Mouse (Mus musculus) forebrain, embryonic 12.5 days (tissue): Measurements from ENCODE around the gene Trpm4. TPM values are rescaled to one million over a fixed set of nuclear protein-coding genes. Genes with fewer than 3 reads are reported as not detected.

ENCODE experiments used
- ATAC-seq: fragments of 200-750 bp; cut with Nextera tagmentation; 2 replicates; pipeline ENCODE4 v1.8.0; 2017; ENCODE audit warnings: moderate TSS enrichment; ENCODE audit not compliant: low FRiP score
- H3K27ac ChIP-seq: fragments of 300-500 bp; sonication (generic); 2 replicates; pipeline ENCODE4 v1.5.1; 2016; ENCODE audit warnings: mild to moderate bottlenecking
- H3K27me3 ChIP-seq: fragments of 300-500 bp; sonication (generic); 2 replicates; pipeline ENCODE4 v1.6.1; 2016; ENCODE audit warnings: mild to moderate bottlenecking
- H3K36me3 ChIP-seq: fragments of 300-500 bp; sonication (generic); replicated peaks from 2 replicates; pipeline ENCODE4 v1.6.1; 2016; ENCODE audit warnings: mild to moderate bottlenecking
- H3K4me1 ChIP-seq: fragments of 300-500 bp; sonication (generic); 2 replicates; pipeline ENCODE4 v1.6.1; 2016
- H3K4me2 ChIP-seq: fragments of 300-500 bp; sonication (generic); 2 replicates; pipeline ENCODE4 v1.6.1; 2016; ENCODE audit warnings: mild to moderate bottlenecking, moderate library complexity
- H3K4me3 ChIP-seq: fragments of 300-500 bp; sonication (generic); replicated peaks from 2 replicates; pipeline ENCODE4 v1.5.1; 2016; ENCODE audit warnings: mild to moderate bottlenecking
- H3K9ac ChIP-seq: fragments of 300-500 bp; sonication (generic); 2 replicates; pipeline ENCODE4 v1.6.1; 2016; ENCODE audit warnings: mild to moderate bottlenecking
- H3K9me3 ChIP-seq: fragments of 300-500 bp; sonication (generic); 2 replicates; pipeline ENCODE4 v1.6.1; 2016
- WGBS: fragments of 180-500 bp; shearing (Covaris S2); methylation state at CpG from one replicate; pipeline ENCODE4 v1.1.7; 2016; 5-methylcytosine and 5-hydroxymethylcytosine counted together
- polyA plus RNA-seq: library from polyadenylated mRNA; unstranded; fragments of >200 nt; fragmentation: Nextera tagmentation; extraction: Ambion mirVana; gene quantifications from 2 replicates; pipeline ENCODE4 v1.2.1, GENCODE M21; 2016

The Trpm4 gene
- polyA plus RNA-seq, 1 experiment from 2014 or later, result 6.6 TPM

GRCm38 (mm10) chr7:45304869-45305268 lies 28.7 kb downstream of the Trpm4 start:
- H3K9me3 ChIP-seq, result no peaks in the 10 kb centered on the region
- no peak overlapping the region for H3K27ac ChIP-seq
- peak overlapping the region; percentile 26 for H3K4me3 ChIP-seq
- peaks cover 24% of the 10 kb centered on the region for H3K27me3 ChIP-seq
- H3K4me2 ChIP-seq, result peak overlapping the region; percentile 53
- no peaks in the 10 kb centered on the region for H3K36me3 ChIP-seq
- peaks cover 24% of the 10 kb centered on the region for H3K4me1 ChIP-seq
- 11% methylated on average over 11 of the region's 13 CpGs for WGBS
- ATAC-seq, result no peak
- H3K9ac ChIP-seq, result peak overlapping the region; percentile 38

GRCm38 (mm10) chr7:45302626-45303025 lies 31.0 kb downstream of the Trpm4 start:
- H3K27ac ChIP-seq, result no peak overlapping the region
- H3K4me3 ChIP-seq, result no peak overlapping the region
- ATAC-seq, result no peak
- H3K9ac ChIP-seq, result no peak overlapping the region
- H3K4me1 ChIP-seq, result peaks cover 14% of the 10 kb centered on the region
- H3K9me3 ChIP-seq, result no peaks in the 10 kb centered on the region
- H3K27me3 ChIP-seq, result peaks cover 24% of the 10 kb centered on the region
- no peaks in the 10 kb centered on the region for H3K36me3 ChIP-seq
- no peak overlapping the region for H3K4me2 ChIP-seq
- 78% methylated on average over 8 of the region's 8 CpGs for WGBS

- no peaks in the 10 kb centered on the region for H3K36me3 ChIP-seq
- H3K9ac ChIP-seq, result no peak overlapping the region
- WGBS, result 15% methylated on average over 6 of the region's 6 CpGs
- H3K9me3 ChIP-seq, result no peaks in the 10 kb centered on the region
- peaks cover 12% of the 10 kb centered on the region for H3K4me1 ChIP-seq
- no peak overlapping the region for H3K27ac ChIP-seq
- no peak overlapping the region for H3K4me2 ChIP-seq
- peaks cover 25% of the 10 kb centered on the region for H3K27me3 ChIP-seq
- no peak overlapping the region for H3K4me3 ChIP-seq
- 0 out of 2 replicates have a peak, but pooled peaks have one; percentile 30 for ATAC-seq
Observed at GRCm38 (mm10) chr7:45300270-45300669, 33.3 kb downstream of the Trpm4 start.

GRCm38 (mm10) chr7:45299752-45300151 lies 33.8 kb downstream of the Trpm4 start:
- peaks cover 24% of the 10 kb centered on the region for H3K27me3 ChIP-seq
- H3K4me2 ChIP-seq, result no peak overlapping the region
- H3K9me3 ChIP-seq, result no peaks in the 10 kb centered on the region
- H3K27ac ChIP-seq, result no peak overlapping the region
- H3K4me1 ChIP-seq, result peaks cover 7% of the 10 kb centered on the region
- no peak overlapping the region for H3K4me3 ChIP-seq
- peak; percentile 83 for ATAC-seq
- no peak overlapping the region for H3K9ac ChIP-seq
- no peaks in the 10 kb centered on the region for H3K36me3 ChIP-seq
- WGBS, result 16% methylated on average over 5 of the region's 5 CpGs

GRCm38 (mm10) chr7:45297563-45297962 lies 36.0 kb downstream of the Trpm4 start:
- Histone ChIP-seq H3K36me3 (no peaks in the 10 kb centered on the region), H3K4me1 (0 out of 2 replicates have a peak, but pooled peaks cover under 1% of the 10 kb centered on the region), H3K4me3 (no peak overlapping the region), H3K9ac (no peak overlapping the region), H3K4me2 (no peak overlapping the region), H3K27me3 (peaks cover 20% of the 10 kb centered on the region), H3K27ac (no peak overlapping the region), H3K9me3 (no peaks in the 10 kb centered on the region)
- no peak for ATAC-seq
- WGBS, result 64% methylated on average over 3 of the region's 3 CpGs

GRCm38 (mm10) chr7:45296626-45297025 lies 37.0 kb downstream of the Trpm4 start:
- 79% methylated on average over 1 of the region's 1 CpGs for WGBS
- H3K9ac ChIP-seq, result no peak overlapping the region

GRCm38 (mm10) chr7:45286486-45286885 lies 47.1 kb downstream of the Trpm4 start:
- no peak overlapping the region for H3K9ac ChIP-seq
- H3K4me1 ChIP-seq, result no peaks in the 10 kb centered on the region
- no peaks in the 10 kb centered on the region for H3K36me3 ChIP-seq
- no peak overlapping the region for H3K4me3 ChIP-seq
- H3K4me2 ChIP-seq, result no peak overlapping the region
- no peak for ATAC-seq
- 89% methylated on average over 13 of the region's 13 CpGs for WGBS
- peaks cover 6% of the 10 kb centered on the region; the same call in 1 of the 2 replicates for H3K27me3 ChIP-seq
- no peak overlapping the region for H3K27ac ChIP-seq
- no peaks in the 10 kb centered on the region for H3K9me3 ChIP-seq

More at GRCm38 (mm10) chr7:45296626-45297025, 37.0 kb downstream of the Trpm4 start:
- no peak for ATAC-seq
- peaks cover 19% of the 10 kb centered on the region; the same call in 1 of the 2 replicates for H3K27me3 ChIP-seq
- H3K4me2 ChIP-seq, result no peak overlapping the region
- no peak overlapping the region for H3K4me3 ChIP-seq
- H3K4me1 ChIP-seq, result no peaks in the 10 kb centered on the region
- H3K9me3 ChIP-seq, result no peaks in the 10 kb centered on the region
- H3K36me3 ChIP-seq, result no peaks in the 10 kb centered on the region
- no peak overlapping the region for H3K27ac ChIP-seq

GRCm38 (mm10) chr7:45277136-45277760 lies 56.3 kb downstream of the Trpm4 start, which contains the start of gene Slc6a21:
TSS of gene Slc6a21 (plus strand) at chr7:45277513.
- H3K9ac ChIP-seq, result peak within 1 kb of the TSS; percentile 17; the same call in 1 of the 2 replicates
- H3K4me2 ChIP-seq, result peak within 1 kb of the TSS; percentile 54
- no peaks in the 10 kb centered on the region for H3K36me3 ChIP-seq
- H3K27me3 ChIP-seq, result peaks cover 14% of the 10 kb centered on the region
- 6% methylated on average over 44 of the region's 44 CpGs for WGBS
- peaks cover 11% of the 10 kb centered on the region for H3K4me1 ChIP-seq
- H3K4me3 ChIP-seq, result peak within 1 kb of the TSS; percentile 33
- H3K9me3 ChIP-seq, result no peaks in the 10 kb centered on the region
- no peak for ATAC-seq
- H3K27ac ChIP-seq, result no peak within 1 kb of the TSS

GRCm38 (mm10) chr7:45273672-45274071 lies 59.9 kb downstream of the Trpm4 start:
- no peak for ATAC-seq
- Histone ChIP-seq H3K4me3 (no peak overlapping the region), H3K27ac (peak overlapping the region; percentile 16; the same call in 1 of the 2 replicates), H3K27me3 (peaks cover 6% of the 10 kb centered on the region; the same call in 1 of the 2 replicates), H3K9ac (no peak overlapping the region), H3K4me2 (no peak overlapping the region), H3K4me1 (peaks cover 11% of the 10 kb centered on the region), H3K9me3 (0 out of 2 replicates have a peak, but pooled peaks cover 3% of the 10 kb centered on the region), H3K36me3 (no peaks in the 10 kb centered on the region)
- WGBS, result 89% methylated on average over 8 of the region's 8 CpGs

- Histone ChIP-seq H3K4me3 (no peak overlapping the region), H3K4me1 (peaks cover 11% of the 10 kb centered on the region), H3K27me3 (peaks cover 6% of the 10 kb centered on the region; the same call in 1 of the 2 replicates), H3K36me3 (no peaks in the 10 kb centered on the region), H3K9me3 (0 out of 2 replicates have a peak, but pooled peaks cover 3% of the 10 kb centered on the region), H3K27ac (peak overlapping the region; percentile 16), H3K9ac (no peak overlapping the region), H3K4me2 (no peak overlapping the region)
- 41% methylated on average over 10 of the region's 10 CpGs for WGBS
- ATAC-seq, result peak; percentile 23; the same call in 1 of the 2 replicates
Observed at GRCm38 (mm10) chr7:45272786-45273412, 60.7 kb downstream of the Trpm4 start.

GRCm38 (mm10) chr7:45265518-45265917 lies 68.1 kb downstream of the Trpm4 start:
- Histone ChIP-seq H3K4me1 (no peaks in the 10 kb centered on the region; the same call in 1 of the 2 replicates), H3K4me2 (no peak overlapping the region), H3K9me3 (no peaks in the 10 kb centered on the region), H3K36me3 (no peaks in the 10 kb centered on the region), H3K4me3 (no peak overlapping the region), H3K27ac (no peak overlapping the region), H3K9ac (no peak overlapping the region), H3K27me3 (peaks cover 8% of the 10 kb centered on the region; the same call in 1 of the 2 replicates)
- WGBS, result 63% methylated on average over 1 of the region's 1 CpGs
- no peak for ATAC-seq

GRCm38 (mm10) chr7:45264348-45264747 lies 69.2 kb downstream of the Trpm4 start:
- H3K27me3 ChIP-seq, result peaks cover 15% of the 10 kb centered on the region; the same call in 1 of the 2 replicates
- H3K4me3 ChIP-seq, result no peak overlapping the region
- no peak for ATAC-seq
- no peaks in the 10 kb centered on the region for H3K36me3 ChIP-seq
- H3K9ac ChIP-seq, result no peak overlapping the region
- H3K9me3 ChIP-seq, result no peaks in the 10 kb centered on the region
- H3K4me2 ChIP-seq, result no peak overlapping the region
- no peaks in the 10 kb centered on the region; the same call in 1 of the 2 replicates for H3K4me1 ChIP-seq
- no peak overlapping the region for H3K27ac ChIP-seq
- 68% methylated on average over 3 of the region's 3 CpGs for WGBS
